Mouse (Mus musculus) embryonic fibroblast, embryonic 13.5 days (primary cell): Measurements from ENCODE around the gene Mrpl28.

Source experiments
- CTCF ChIP-seq: IDR thresholded peaks from 2 replicates; pipeline ENCODE4 v1.5.1; 2011; ENCODE audit warnings: mild to moderate bottlenecking, control low read depth, low read length, moderate library complexity, borderline replicate concordance; ENCODE audit not compliant: insufficient read depth
- POLR2A ChIP-seq: IDR thresholded peaks from 2 replicates; pipeline ENCODE4 v1.6.1; 2011; ENCODE audit warnings: low read depth, mild to moderate bottlenecking, control low read depth, low read length, moderate library complexity

DNA sequence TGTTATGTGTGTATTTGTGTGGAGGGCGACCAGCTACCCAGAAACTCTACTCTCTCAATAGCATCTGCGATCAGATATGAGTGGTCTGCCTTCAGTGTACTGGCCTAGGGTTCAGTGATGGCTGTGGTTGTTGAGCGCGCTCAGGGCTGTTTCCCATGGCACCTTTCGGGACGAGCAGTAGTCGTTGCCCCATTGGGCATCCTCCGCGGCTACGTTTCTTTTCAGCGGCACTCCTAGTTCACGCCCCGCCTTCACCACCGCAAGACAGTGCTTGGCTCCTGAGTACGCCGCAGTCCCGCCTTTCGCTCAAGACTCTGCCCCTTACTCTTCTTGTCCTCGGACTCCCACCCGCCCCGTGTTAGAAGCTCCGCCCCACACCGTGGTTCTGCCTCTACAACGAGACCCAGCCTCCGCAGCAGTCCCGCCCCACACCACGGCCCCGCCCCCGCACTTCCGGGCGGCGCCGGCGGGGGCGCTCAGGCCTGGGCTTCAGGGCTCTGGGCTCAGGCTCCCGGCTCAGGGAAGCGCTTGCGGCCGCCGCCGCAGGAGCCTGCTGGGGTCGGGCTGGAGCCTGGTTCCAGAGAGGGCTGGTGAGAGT is 15.0 kb downstream of the Mrpl28 start, which contains the start of gene Axin1:
- peak; percentile 87 for TF ChIP-seq POLR2A
- no peak for TF ChIP-seq CTCF
